Mouse (Mus musculus): ENCODE results near the gene Thap2. TPM values are rescaled to one million over a fixed set of nuclear protein-coding genes. Genes with fewer than 3 reads are reported as not detected.

The Thap2 gene
- total and polyA plus RNA-seq, 3 experiments = 5.0 to 9.3 (median 7.9) TPM

- WGBS = under 1% methylated on average over 58 of the region's 58 CpGs
- Histone ChIP-seq H3K4me1 (ENCODE audit: control insufficient read depth, insufficient read depth, low read length) (no peaks in the 10 kb centered on the region), H3K36me3 (ENCODE audit: control insufficient read depth, insufficient read depth, low read length) (no peaks in the 10 kb centered on the region), H3K79me2 (replicated peaks; ENCODE audit: control insufficient read depth, insufficient read depth, low read length) (no peaks in the 10 kb centered on the region), H3K9ac (ENCODE audit: low read depth, low read length) (peak within 1 kb of the TSS; percentile 85), H3K27ac (peak within 1 kb of the TSS; percentile 93), H3K4me3 (peak within 1 kb of the TSS; percentile 69), H3K27me3 (ENCODE audit: control insufficient read depth, insufficient read depth, low read length) (no peaks in the 10 kb centered on the region)
- TF ChIP-seq EP300 (IDR thresholded peaks at IDR 0.05; ENCODE audit: insufficient read depth, low read depth, low read length) = 0 out of 2 replicates have a peak, but pooled peaks have one; percentile 40
- TF ChIP-seq POLR2A (IDR thresholded peaks at IDR 0.05; ENCODE audit: insufficient read depth, low read depth, low read length) = peak; percentile 97
- TF ChIP-seq CTCF (IDR thresholded peaks at IDR 0.05) = peak; percentile 44
- intact Hi-C loops (cut with DNase I) = loop anchor here (1.0 to 5.0 kb wide), 3 partner anchors 22 to 110 kb away; partner anchors contain the start of genes Rab21, Tbc1d15, Thap2 and Zfc3h1
- DNase-seq = peak; percentile 95 to 98
Measured at GRCm38 (mm10) chr10:115361840-115362622, 22.2 kb downstream of the Thap2 start, which contains the start of gene Tmem19. Gene Tmem19, minus strand, starts transcription at chr10:115362501.

DNA sequence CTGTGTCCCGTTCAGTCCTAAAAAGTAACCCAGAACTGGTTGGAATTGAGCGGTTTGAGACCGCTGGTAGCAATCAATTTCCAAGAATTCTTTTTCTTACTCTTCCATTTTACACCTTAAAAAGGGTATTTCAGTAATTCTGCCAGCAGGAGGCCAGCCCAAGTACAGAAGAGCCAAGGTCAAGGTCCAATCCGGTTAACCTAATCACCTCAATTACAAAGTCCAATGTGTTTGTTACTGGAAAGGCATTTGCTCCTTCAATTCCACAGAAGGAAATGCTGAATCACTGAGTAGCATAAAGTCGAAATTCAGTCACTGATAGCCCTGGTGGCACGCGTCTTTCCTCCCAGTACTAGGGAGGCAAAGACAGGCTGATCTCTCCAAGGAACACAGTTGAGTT is 25.2 kb downstream of the Thap2 start:
- no peaks in the 10 kb centered on the region for H3K27me3 ChIP-seq (ENCODE audit: control insufficient read depth, insufficient read depth, low read length)
- no peaks in the 10 kb centered on the region for H3K79me2 ChIP-seq (replicated peaks; ENCODE audit: control insufficient read depth, insufficient read depth, low read length)
- H3K4me3 ChIP-seq = no peak overlapping the region
- no peak overlapping the region for H3K27ac ChIP-seq
- intact Hi-C loops (cut with DNase I) = no loop called here
- DNase-seq = no peak
- H3K4me1 ChIP-seq (ENCODE audit: control insufficient read depth, insufficient read depth, low read length) = no peaks in the 10 kb centered on the region
- 85% methylated on average over 7 of the region's 7 CpGs for WGBS
- no peak overlapping the region for H3K9ac ChIP-seq (ENCODE audit: low read depth, low read length)
- TF ChIP-seq CTCF (IDR thresholded peaks at IDR 0.05) = no peak
- TF ChIP-seq POLR2A (IDR thresholded peaks at IDR 0.05; ENCODE audit: insufficient read depth, low read depth, low read length) = no peak
- no peak for TF ChIP-seq EP300 (IDR thresholded peaks at IDR 0.05; ENCODE audit: insufficient read depth, low read depth, low read length)
- H3K36me3 ChIP-seq (ENCODE audit: control insufficient read depth, insufficient read depth, low read length) = no peaks in the 10 kb centered on the region

GRCm38 (mm10) chr10:115358216-115358919 is 25.9 kb downstream of the Thap2 start:
- TF ChIP-seq EP300 (IDR thresholded peaks at IDR 0.05; ENCODE audit: insufficient read depth, low read depth, low read length) (no peak), CTCF (IDR thresholded peaks at IDR 0.05) (no peak), POLR2A (IDR thresholded peaks at IDR 0.05; ENCODE audit: insufficient read depth, low read depth, low read length) (no peak)
- Histone ChIP-seq H3K4me1 (ENCODE audit: control insufficient read depth, insufficient read depth, low read length) (no peaks in the 10 kb centered on the region), H3K27me3 (ENCODE audit: control insufficient read depth, insufficient read depth, low read length) (no peaks in the 10 kb centered on the region), H3K27ac (no peak overlapping the region), H3K9ac (ENCODE audit: low read depth, low read length) (no peak overlapping the region), H3K79me2 (replicated peaks; ENCODE audit: control insufficient read depth, insufficient read depth, low read length) (no peaks in the 10 kb centered on the region), H3K4me3 (no peak overlapping the region), H3K36me3 (ENCODE audit: control insufficient read depth, insufficient read depth, low read length) (no peaks in the 10 kb centered on the region)
- no peak for DNase-seq
- intact Hi-C loops (cut with DNase I) = no loop called here
- 90% methylated on average over 17 of the region's 17 CpGs for WGBS

DNA sequence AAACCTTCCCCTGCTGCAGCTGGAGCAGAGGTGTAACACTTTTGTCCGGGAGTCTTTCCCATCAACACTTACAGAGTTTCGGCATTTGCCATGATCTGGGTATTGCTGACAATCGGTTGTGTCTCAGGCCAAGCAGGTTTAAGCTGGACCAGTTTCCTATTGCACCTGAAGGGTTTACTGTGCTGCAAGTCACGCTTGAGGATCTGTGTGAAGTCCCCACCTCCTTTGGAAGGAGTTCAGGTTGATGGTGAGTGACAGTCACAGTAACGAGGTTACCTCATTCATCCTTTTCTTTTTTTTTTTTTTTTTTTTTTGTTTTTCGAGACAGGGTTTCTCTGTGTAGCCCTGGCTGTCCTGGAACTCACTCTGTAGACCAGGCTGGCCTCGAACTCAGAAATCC is 28.1 kb downstream of the Thap2 start:
- Histone ChIP-seq H3K27me3 (ENCODE audit: control insufficient read depth, insufficient read depth, low read length) (no peaks in the 10 kb centered on the region), H3K27ac (no peak overlapping the region), H3K4me1 (ENCODE audit: control insufficient read depth, insufficient read depth, low read length) (no peaks in the 10 kb centered on the region), H3K9ac (ENCODE audit: low read depth, low read length) (no peak overlapping the region), H3K36me3 (ENCODE audit: control insufficient read depth, insufficient read depth, low read length) (no peaks in the 10 kb centered on the region), H3K79me2 (replicated peaks; ENCODE audit: control insufficient read depth, insufficient read depth, low read length) (no peaks in the 10 kb centered on the region), H3K4me3 (no peak overlapping the region)
- no peak for DNase-seq
- WGBS = 86% methylated on average over 6 of the region's 7 CpGs
- intact Hi-C loops (cut with DNase I) = no loop called here
- TF ChIP-seq EP300 (IDR thresholded peaks at IDR 0.05; ENCODE audit: insufficient read depth, low read depth, low read length) (no peak), POLR2A (IDR thresholded peaks at IDR 0.05; ENCODE audit: insufficient read depth, low read depth, low read length) (no peak), CTCF (IDR thresholded peaks at IDR 0.05) (no peak)

GRCm38 (mm10) chr10:115355016-115355415 is 29.2 kb downstream of the Thap2 start:
- intact Hi-C loops (cut with DNase I) = no loop called here
- no peak for DNase-seq
- Histone ChIP-seq H3K4me3 (no peak overlapping the region), H3K27me3 (ENCODE audit: control insufficient read depth, insufficient read depth, low read length) (no peaks in the 10 kb centered on the region), H3K9ac (ENCODE audit: low read depth, low read length) (no peak overlapping the region), H3K27ac (no peak overlapping the region), H3K4me1 (ENCODE audit: control insufficient read depth, insufficient read depth, low read length) (no peaks in the 10 kb centered on the region), H3K79me2 (replicated peaks; ENCODE audit: control insufficient read depth, insufficient read depth, low read length) (no peaks in the 10 kb centered on the region), H3K36me3 (ENCODE audit: control insufficient read depth, insufficient read depth, low read length) (no peaks in the 10 kb centered on the region)
- whole genome bisulfite sequencing = 61% methylated on average over 6 of the region's 6 CpGs
- no peak for TF ChIP-seq CTCF (IDR thresholded peaks at IDR 0.05)
- no peak for TF ChIP-seq EP300 (IDR thresholded peaks at IDR 0.05; ENCODE audit: insufficient read depth, low read depth, low read length)
- no peak for TF ChIP-seq POLR2A (IDR thresholded peaks at IDR 0.05; ENCODE audit: insufficient read depth, low read depth, low read length)

DNA sequence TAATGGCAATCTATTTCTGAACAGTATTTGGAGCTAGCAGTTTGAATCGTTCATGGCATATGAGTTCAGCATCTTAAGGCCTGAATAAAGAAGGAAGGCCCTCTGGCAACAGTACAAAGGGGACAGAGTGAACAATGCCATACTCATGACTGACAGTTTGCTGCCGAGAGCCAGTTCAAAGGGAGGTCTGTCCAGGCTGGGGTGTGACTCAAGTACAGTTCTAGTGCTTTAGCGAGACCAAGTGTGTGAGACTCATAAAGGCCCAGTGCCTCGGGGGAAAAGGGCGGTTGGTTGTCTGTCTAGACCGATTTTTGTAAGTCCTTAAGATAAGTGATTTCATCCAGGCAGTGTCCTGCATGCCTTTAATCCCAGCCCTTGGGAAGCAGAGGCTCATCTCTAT is 29.7 kb downstream of the Thap2 start:
- WGBS = 64% methylated on average over 6 of the region's 6 CpGs
- Histone ChIP-seq H3K4me3 (no peak overlapping the region), H3K9ac (ENCODE audit: low read depth, low read length) (no peak overlapping the region), H3K4me1 (ENCODE audit: control insufficient read depth, insufficient read depth, low read length) (no peaks in the 10 kb centered on the region), H3K36me3 (ENCODE audit: control insufficient read depth, insufficient read depth, low read length) (no peaks in the 10 kb centered on the region), H3K27ac (no peak overlapping the region), H3K27me3 (ENCODE audit: control insufficient read depth, insufficient read depth, low read length) (no peaks in the 10 kb centered on the region), H3K79me2 (replicated peaks; ENCODE audit: control insufficient read depth, insufficient read depth, low read length) (no peaks in the 10 kb centered on the region)
- no peak for DNase-seq
- no peak for TF ChIP-seq CTCF (IDR thresholded peaks at IDR 0.05)
- no peak for TF ChIP-seq POLR2A (IDR thresholded peaks at IDR 0.05; ENCODE audit: insufficient read depth, low read depth, low read length)
- TF ChIP-seq EP300 (IDR thresholded peaks at IDR 0.05; ENCODE audit: insufficient read depth, low read depth, low read length) = no peak
- intact Hi-C loops (cut with DNase I) = no loop called here

Data from heart, adult 2 months (tissue).